Mouse (Mus musculus) kidney, adult 10 weeks (tissue): ENCODE measurements around the gene Trip11. TPM values are rescaled to one million over a fixed set of nuclear protein-coding genes. Genes with fewer than 3 reads are reported as not detected.

ENCODE experiments used
- polyA plus RNA-seq: library from polyadenylated mRNA; stranded (reverse); fragments of 350-450 nt; fragmentation: Illumina TruSeq; extraction: RNeasy Lipid Tissue Mini Kit (QIAGEN cat#74804); gene quantifications from one replicate; pipeline ENCODE4 v1.2.3, GENCODE M21; 2014; ENCODE audit warnings: low read depth, low replicate concordance

Trip11 gene
- 39.5 TPM for polyA plus RNA-seq

DNA sequence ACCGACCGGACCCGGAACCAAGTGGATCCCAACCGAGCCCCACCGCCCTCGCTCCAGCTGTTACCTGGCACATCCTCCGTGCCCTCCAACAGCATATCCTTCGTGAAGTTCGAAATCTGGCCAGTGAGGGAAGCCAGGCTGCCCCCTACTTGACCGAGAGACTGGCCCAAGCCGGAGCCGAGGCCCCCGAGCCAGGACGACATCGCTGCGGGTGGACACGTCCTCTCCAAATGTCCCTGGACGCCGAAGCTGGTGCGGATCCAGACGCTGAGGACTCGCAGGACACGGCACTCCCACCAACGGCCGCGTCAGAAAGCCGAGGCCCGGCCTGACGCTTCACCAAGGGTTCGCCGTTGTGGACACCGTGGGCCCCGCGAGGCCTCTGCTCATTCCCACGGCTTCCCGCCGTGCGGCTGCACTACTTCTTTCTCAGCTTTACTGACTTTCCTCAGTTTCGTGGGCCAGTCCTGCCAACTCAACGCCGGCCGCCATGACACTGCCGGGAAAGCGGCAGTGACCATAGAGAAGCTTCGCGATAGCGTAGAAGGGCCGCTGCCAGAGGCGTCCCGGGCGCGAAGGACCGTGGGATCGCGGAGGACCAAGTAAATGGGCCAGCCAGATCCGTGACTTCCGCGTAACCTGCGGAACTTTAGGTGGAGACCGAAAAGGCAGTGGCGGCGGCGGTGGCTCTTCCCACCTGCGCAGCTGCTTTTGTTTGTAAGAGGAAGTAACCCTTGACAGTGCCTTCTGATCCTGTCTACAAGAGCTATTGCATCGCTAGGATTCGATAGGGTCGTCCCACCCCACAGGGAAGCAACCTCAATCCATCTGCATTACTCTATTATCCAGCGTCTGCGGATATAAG is at the start of gene Trip11:
Gene Trip11, minus strand, starts transcription at position 642 of the 865 bp plus-strand sequence.

DNA sequence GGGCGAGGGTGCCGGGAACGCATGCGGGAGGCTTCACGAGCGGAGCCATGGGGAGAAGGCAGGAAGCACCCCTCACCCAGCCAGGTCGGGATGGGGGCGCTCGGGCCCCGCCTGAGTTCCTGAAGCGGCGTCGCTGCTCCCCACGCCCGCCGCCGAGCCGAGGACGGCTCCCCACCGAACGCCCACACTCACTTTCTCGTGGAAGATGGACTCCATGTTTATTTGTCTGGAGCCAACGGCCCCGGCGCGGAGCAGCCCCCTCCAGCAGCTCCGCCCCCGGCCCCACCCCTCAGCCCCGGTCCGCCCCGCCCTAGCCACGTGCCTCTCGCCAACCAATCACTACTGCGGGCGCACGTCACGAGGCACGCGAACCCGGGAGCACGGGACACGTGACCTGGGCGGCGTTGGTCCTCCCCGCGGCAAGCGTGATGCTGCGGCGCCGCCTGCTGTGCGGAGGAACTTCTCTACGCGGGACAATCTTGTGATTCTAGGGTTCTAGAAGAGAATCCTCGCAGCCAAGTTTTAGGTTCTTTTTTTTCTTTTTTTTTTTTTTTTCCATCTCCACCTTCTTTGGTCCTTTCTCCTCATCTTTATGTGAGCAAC is 45.0 kb upstream of the Trip11 start, which contains the start of gene Atxn3:
Gene Atxn3, minus strand, starts transcription at position 305 of the 603 bp plus-strand sequence.

GRCm38 (mm10) chr12:101818608-101819370 is 94.3 kb downstream of the Trip11 start, which contains the start of gene Fbln5:
Gene Fbln5, minus strand, starts transcription at chr12:101819055.

Other genes starting within 250 kb of the Trip11 start
- 5.8 TPM for gene Tc2n, start 194.7 kb downstream of the Trip11 start, polyA plus RNA-seq
- 116 TPM for gene Fbln5, start 94.2 kb downstream of the Trip11 start, polyA plus RNA-seq
- 31.5 TPM for gene Atxn3, start 45.0 kb upstream of the Trip11 start, polyA plus RNA-seq
- 26.8 TPM for gene Cpsf2, start 62.7 kb upstream of the Trip11 start, polyA plus RNA-seq
- not detected for gene Slc24a4, start 215.5 kb upstream of the Trip11 start, polyA plus RNA-seq